Mouse (Mus musculus) erythroblast, embryonic 14.5 days (primary cell): ENCODE results near the gene Orc2.

Experiments used
- GATA1 ChIP-seq: IDR thresholded peaks from 2 replicates; pipeline ENCODE4 v1.6.1; 2012; ENCODE audit warnings: low read length, inconsistent platforms, mixed read lengths
- TAL1 ChIP-seq: IDR thresholded peaks from 3 replicates; pipeline ENCODE4 v1.6.1; 2012; ENCODE audit warnings: low read length, inconsistent platforms, mixed read lengths

DNA sequence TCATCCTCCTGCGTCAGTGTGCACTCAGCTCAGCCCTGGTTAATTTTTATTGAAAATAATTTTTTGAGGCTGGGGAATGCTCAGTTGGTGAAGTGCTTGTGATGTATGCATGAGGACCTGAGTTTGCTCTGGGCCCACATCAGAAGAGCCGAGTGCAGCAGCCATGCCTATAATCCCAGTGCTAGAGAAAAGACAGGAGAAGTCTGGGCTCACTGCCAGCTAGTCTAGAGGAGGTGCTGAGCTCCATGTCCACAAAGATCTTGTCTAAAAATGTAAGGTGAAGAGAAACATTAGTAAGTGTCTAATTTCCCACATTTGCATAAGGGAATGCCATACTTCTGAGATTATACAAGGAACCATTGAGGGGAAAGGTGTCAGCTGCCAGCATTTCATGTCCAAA lies 46.0 kb downstream of the Orc2 start:
- TF ChIP-seq GATA1, result no peak
- no peak for TF ChIP-seq TAL1
